Mouse (Mus musculus) lung, embryonic 14.5 days (tissue): ENCODE data around the gene Mbd3. TPM values are rescaled to one million over a fixed set of nuclear protein-coding genes. Genes with fewer than 3 reads are reported as not detected.
A peak's percentile ranks its signal among the peaks of the same experiment; 100 is the strongest.

Experiments used
- ATAC-seq: fragments of 200-750 bp; cut with Nextera tagmentation; 2 replicates; pipeline ENCODE4 v1.8.0; 2017; ENCODE audit warnings: mild to moderate bottlenecking, moderate TSS enrichment, moderate library complexity; ENCODE audit not compliant: insufficient read depth
- DNase-seq: peaks from one replicate; pipeline ENCODE4 v3.0.0-alpha.2; 2015
- H3K27ac ChIP-seq: fragments of 300-500 bp; sonication (generic); 2 replicates; pipeline ENCODE4 v1.5.1; 2014; ENCODE audit warnings: low read depth, mild to moderate bottlenecking, moderate library complexity
- H3K27me3 ChIP-seq: fragments of 300-500 bp; sonication (generic); 2 replicates; pipeline ENCODE4 v1.6.1; 2014; ENCODE audit warnings: low read length, control low read depth; ENCODE audit not compliant: insufficient read depth
- H3K36me3 ChIP-seq: fragments of 300-500 bp; sonication (generic); 2 replicates; pipeline ENCODE4 v1.6.1; 2014; ENCODE audit warnings: control low read depth; ENCODE audit not compliant: insufficient read depth
- H3K4me1 ChIP-seq: fragments of 300-500 bp; sonication (generic); 2 replicates; pipeline ENCODE4 v1.6.1; 2014; ENCODE audit warnings: antibody characterized with exemption, control low read depth; ENCODE audit not compliant: insufficient read depth
- H3K4me2 ChIP-seq: fragments of 300-500 bp; sonication (generic); 2 replicates; pipeline ENCODE4 v1.6.1; 2014; ENCODE audit warnings: mild to moderate bottlenecking
- H3K4me3 ChIP-seq: fragments of 300-500 bp; sonication (generic); 2 replicates; pipeline ENCODE4 v1.5.1; 2014; ENCODE audit warnings: low read depth, low read length
- H3K9ac ChIP-seq: fragments of 300-500 bp; sonication (generic); 2 replicates; pipeline ENCODE4 v1.6.1; 2014
- H3K9me3 ChIP-seq: fragments of 300-500 bp; sonication (generic); 2 replicates; pipeline ENCODE4 v1.6.1; 2016; ENCODE audit warnings: low read depth, low read length, control low read depth
- CTCF ChIP-seq: IDR thresholded peaks from 2 replicates; pipeline ENCODE4 v1.5.1; 2016; ENCODE audit warnings: antibody characterized with exemption, low read depth
- WGBS: fragments of 180-500 bp; shearing (Covaris S2); extraction: QIAGEN DNeasy Blood & Tissue Kit; methylation state at CpG from one replicate; pipeline ENCODE4 v1.1.7; 2014; 5-methylcytosine and 5-hydroxymethylcytosine counted together
- polyA plus RNA-seq: library from polyadenylated mRNA; unstranded; fragments of >200 nt; fragmentation: Nextera tagmentation; extraction: Ambion mirVana; gene quantifications from 2 replicates; pipeline ENCODE4 v1.2.1, GENCODE M21; 2014

Mbd3 gene
- polyA plus RNA-seq: 224 and 268 TPM in 2 replicates

DNA sequence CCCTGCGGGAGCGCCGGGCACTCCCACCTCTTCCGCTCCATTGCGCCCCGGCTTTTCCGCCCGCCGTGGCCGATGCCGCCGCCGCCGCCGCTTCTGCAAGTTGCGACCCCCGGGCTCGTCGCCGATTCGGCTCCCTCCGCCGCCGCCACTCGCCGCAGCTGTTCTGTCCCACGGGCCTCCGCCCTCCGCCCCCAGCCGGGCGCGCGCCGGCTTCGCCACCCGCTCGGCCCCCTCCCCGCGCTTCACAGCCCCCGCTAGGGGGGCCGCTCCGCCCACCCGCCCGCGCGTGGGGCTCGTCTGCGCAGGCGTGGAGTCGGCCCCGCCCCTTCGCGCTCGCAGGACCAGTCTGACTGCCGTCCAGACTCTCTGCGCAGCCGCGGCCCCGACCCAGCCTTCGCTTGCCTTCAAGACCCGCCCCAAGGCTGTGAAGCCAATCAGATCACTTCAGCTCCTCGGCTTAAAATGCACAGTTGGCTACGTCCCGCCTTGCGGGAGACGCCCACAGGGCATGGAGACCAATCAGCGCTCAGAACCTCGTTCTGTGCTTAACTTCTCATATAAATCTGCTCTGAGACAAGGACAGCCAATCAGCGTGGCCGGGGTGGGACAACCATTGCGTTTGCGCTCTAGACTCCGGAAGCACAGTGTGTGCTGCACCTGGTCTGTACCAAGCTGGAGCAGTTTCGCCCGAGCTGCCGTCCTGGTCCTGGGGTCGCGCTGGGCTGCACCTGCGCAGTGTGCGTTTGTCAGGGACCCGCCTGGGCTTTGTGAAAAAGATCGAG is at the start of gene Mbd3:
Gene Mbd3, minus strand, starts transcription at position 360 of the 782 bp plus-strand sequence.
- peaks cover 64% of the 10 kb centered on the region for H3K36me3 ChIP-seq
- no peaks in the 10 kb centered on the region for H3K9me3 ChIP-seq
- H3K9ac ChIP-seq: peak within 1 kb of the TSS; percentile 96
- H3K4me3 ChIP-seq: peak within 1 kb of the TSS; percentile 82
- TF ChIP-seq CTCF: no peak
- H3K4me2 ChIP-seq: peak within 1 kb of the TSS; percentile 73
- H3K27ac ChIP-seq: peak within 1 kb of the TSS; percentile 100
- no peaks in the 10 kb centered on the region for H3K27me3 ChIP-seq
- peaks cover 11% of the 10 kb centered on the region; the same call in 1 of the 2 replicates for H3K4me1 ChIP-seq
- peak; percentile 96 for ATAC-seq
- under 1% methylated on average over 74 of the region's 82 CpGs for WGBS
- peak; percentile 99 for DNase-seq

DNA sequence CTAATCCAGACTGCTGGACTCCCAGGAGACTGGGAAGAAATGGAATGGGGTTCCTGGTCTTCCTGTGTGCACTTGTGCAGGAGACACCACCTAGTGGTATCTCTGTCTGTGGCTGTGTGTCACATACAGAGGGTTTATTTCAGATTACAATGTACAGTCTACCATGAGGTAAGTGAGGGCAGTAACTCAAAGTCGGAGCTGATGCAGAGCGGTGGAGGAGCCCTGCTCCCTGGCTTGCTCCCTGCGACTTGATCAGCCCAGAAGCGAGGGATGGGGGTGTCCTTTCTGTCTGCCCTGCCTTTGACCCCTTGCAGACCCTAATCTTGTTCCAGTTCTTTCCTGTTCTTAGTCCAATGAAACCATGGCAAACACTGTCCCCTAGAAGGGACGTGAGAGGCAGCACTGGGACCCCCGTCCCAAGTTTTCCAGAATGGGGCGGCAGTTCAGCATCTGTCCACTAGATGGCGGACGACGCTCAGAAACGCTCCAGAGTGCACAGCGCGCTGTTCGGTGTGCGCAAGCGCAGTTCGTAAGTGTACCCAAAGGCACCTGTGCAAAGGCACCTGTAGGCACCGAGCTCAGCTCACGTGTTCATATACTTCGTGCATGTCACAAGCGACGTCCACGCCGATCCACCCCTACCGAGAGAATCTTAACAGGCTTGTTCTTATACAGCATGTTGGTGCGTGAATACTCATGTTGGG is 46.7 kb upstream of the Mbd3 start:
- Histone ChIP-seq H3K27ac (no peak overlapping the region), H3K9ac (no peak overlapping the region), H3K4me2 (peak overlapping the region; percentile 35; the same call in 1 of the 2 replicates), H3K27me3 (peaks cover 11% of the 10 kb centered on the region), H3K4me1 (peaks cover 4% of the 10 kb centered on the region; the same call in 1 of the 2 replicates), H3K9me3 (no peaks in the 10 kb centered on the region), H3K4me3 (no peak overlapping the region), H3K36me3 (no peaks in the 10 kb centered on the region)
- DNase-seq (peak; percentile 92), ATAC-seq (peak; percentile 79)
- WGBS: 7% methylated on average over 26 of the region's 26 CpGs
- TF ChIP-seq CTCF: peak; percentile 100

DNA sequence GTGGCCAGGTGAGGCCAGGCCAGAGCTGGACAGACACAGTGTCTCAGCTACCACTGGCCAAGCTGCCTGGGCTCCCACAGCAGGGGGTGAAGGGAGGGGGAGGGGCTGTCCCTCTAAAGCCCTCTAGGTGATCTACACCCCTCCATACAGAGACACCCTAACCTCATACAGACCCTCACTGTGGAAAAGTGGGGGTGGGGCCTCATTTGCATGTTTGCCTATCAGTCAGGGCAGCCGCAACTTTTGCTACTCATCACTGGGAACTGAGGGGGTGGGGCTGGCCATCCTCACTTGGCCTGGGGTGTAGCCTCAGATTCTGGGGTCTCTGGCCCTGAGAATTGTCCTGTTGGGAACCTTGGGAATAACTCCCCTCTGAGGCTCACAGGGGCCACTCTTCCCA is 45.7 kb upstream of the Mbd3 start:
- DNase-seq (no peak), ATAC-seq (no peak)
- H3K4me2 ChIP-seq: no peak overlapping the region
- no peaks in the 10 kb centered on the region for H3K9me3 ChIP-seq
- H3K27ac ChIP-seq: no peak overlapping the region
- TF ChIP-seq CTCF: no peak
- H3K4me1 ChIP-seq: peaks cover 4% of the 10 kb centered on the region; the same call in 1 of the 2 replicates
- H3K27me3 ChIP-seq: peaks cover 6% of the 10 kb centered on the region; the same call in 1 of the 2 replicates
- no peak overlapping the region for H3K4me3 ChIP-seq
- 39% methylated on average over 1 of the region's 1 CpGs for WGBS
- H3K36me3 ChIP-seq: no peaks in the 10 kb centered on the region
- no peak overlapping the region for H3K9ac ChIP-seq

DNA sequence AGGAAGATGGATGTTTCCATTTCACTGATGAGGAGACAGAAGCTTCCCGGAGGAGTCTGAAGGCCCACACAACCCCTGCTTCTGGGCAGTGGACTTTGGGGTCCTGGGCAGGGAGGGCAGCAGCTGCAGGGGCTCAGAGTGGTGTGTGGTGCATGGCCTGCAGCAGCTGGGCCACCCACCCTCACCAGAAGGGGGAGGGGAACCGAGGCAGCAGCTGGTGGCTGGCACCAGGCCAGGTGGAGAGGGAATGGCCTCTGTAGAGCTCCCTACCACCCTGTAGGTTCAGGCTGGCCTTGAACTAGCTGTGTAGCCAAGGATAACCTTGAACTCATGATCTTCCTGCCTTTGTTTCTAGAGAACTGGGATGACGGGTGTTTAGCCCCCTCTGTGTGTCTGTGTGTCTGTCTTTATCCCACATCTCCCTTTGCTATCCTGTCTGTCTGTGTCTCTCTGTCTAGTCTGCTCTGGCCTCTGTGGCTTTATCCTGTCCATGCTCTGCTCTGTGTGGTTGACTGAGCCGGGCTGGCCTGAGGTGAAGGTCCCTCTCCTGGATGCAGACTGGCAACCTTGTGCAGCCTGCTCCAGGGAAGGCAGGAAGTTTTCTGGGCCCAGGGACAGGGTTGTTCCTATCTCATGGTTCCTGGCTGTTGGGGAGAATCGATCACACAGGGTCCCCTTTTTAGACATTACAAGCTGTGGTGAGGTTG is 45.1 kb upstream of the Mbd3 start:
- peaks cover 4% of the 10 kb centered on the region; the same call in 1 of the 2 replicates for H3K4me1 ChIP-seq
- H3K27me3 ChIP-seq: peaks cover 6% of the 10 kb centered on the region; the same call in 1 of the 2 replicates
- H3K9ac ChIP-seq: no peak overlapping the region
- peak; percentile 58; the same call in 1 of the 2 replicates for ATAC-seq
- H3K36me3 ChIP-seq: no peaks in the 10 kb centered on the region
- H3K9me3 ChIP-seq: no peaks in the 10 kb centered on the region
- H3K27ac ChIP-seq: no peak overlapping the region
- no peak overlapping the region for H3K4me2 ChIP-seq
- TF ChIP-seq CTCF: peak; percentile 6; the same call in 1 of the 2 replicates
- no peak overlapping the region for H3K4me3 ChIP-seq
- DNase-seq: peak; percentile 76
- 39% methylated on average over 5 of the region's 5 CpGs for WGBS

DNA sequence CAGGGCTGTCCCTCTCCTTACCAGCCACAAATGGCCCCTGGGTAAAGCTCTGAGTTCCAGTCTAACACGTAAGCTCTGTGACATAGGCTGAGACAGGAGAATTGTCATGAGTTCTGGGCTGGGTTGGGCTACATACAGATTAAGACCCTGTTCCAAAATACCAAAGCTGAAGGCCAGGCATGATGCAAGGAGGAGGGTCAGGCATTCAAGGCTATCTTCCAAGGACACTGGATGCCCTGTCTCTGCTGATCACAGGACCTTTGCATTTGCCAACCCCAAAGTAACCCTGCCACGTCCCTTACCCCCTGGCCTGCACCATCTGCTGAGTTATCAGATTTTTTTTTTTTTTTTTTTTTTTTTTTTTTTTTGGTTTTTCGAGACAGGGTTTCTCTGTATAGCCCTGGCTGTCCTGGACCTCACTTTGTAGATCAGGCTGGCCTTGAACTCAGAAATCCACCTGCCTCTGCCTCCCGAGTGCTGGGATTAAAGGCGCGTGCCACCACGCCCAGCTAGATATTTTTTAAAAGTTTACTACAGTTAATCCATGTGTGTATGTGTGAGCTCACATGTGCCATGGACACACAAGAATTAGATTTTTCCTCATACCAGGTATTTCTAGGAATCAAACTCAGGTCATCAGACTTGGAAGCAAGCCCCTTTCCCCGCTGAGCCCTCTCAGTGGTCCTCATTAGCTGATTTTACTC is 44.4 kb upstream of the Mbd3 start:
- no peak overlapping the region for H3K4me2 ChIP-seq
- H3K4me1 ChIP-seq: peaks cover 4% of the 10 kb centered on the region; the same call in 1 of the 2 replicates
- H3K4me3 ChIP-seq: no peak overlapping the region
- no peaks in the 10 kb centered on the region for H3K9me3 ChIP-seq
- H3K27ac ChIP-seq: no peak overlapping the region
- DNase-seq (no peak), ATAC-seq (no peak)
- H3K9ac ChIP-seq: no peak overlapping the region
- 80% methylated on average over 7 of the region's 8 CpGs for WGBS
- no peaks in the 10 kb centered on the region for H3K36me3 ChIP-seq
- no peak for TF ChIP-seq CTCF
- H3K27me3 ChIP-seq: 0 out of 2 replicates have a peak, but pooled peaks cover 3% of the 10 kb centered on the region

DNA sequence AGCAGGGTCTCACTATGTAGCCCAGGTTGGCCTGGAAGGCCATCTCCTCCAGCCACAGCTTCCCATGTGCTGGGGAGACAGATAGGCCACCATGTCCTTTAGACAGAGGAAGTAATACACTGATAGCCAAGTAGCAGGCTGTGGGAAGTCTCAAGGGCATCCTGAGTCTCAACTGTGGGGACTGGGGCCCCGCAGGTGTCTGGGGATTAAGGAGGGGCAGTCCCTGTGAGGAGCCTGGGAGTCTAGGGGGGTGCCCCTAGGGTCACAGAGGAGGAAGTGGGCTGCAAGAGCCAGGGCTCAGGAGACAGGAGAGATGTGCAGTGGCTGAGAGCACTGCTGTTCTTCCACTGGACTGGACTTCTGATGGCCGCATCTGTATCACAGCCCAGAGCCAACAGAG is 43.6 kb upstream of the Mbd3 start:
- H3K9me3 ChIP-seq: no peaks in the 10 kb centered on the region
- ATAC-seq: no peak
- TF ChIP-seq CTCF: no peak
- H3K4me2 ChIP-seq: no peak overlapping the region
- H3K27me3 ChIP-seq: no peaks in the 10 kb centered on the region
- no peaks in the 10 kb centered on the region for H3K36me3 ChIP-seq
- WGBS: 55% methylated on average over 2 of the region's 2 CpGs
- H3K27ac ChIP-seq: no peak overlapping the region
- H3K9ac ChIP-seq: no peak overlapping the region
- no peak overlapping the region for H3K4me3 ChIP-seq
- no peak for DNase-seq
- peaks cover 4% of the 10 kb centered on the region; the same call in 1 of the 2 replicates for H3K4me1 ChIP-seq
